Mouse (Mus musculus) thymus, adult 2 months (tissue): ENCODE measurements around the gene Arhgef6. TPM values are rescaled to one million over a fixed set of nuclear protein-coding genes. Genes with fewer than 3 reads are reported as not detected.

ENCODE experiments used
- DNase-seq: peaks from one replicate; pipeline ENCODE4 v3.0.0; 2021
- H3K27ac ChIP-seq: fragments of 200-500 bp; 2 replicates; pipeline ENCODE4 v1.5.1; 2012; ENCODE audit warnings: low read length, control low read depth; ENCODE audit not compliant: control insufficient read depth, insufficient read depth
- H3K27me3 ChIP-seq: fragments of 200-500 bp; 2 replicates; pipeline ENCODE4 v1.6.1; 2012; ENCODE audit warnings: mild to moderate bottlenecking, low read length, moderate library complexity, mixed read lengths; ENCODE audit not compliant: control insufficient read depth, insufficient read depth
- H3K36me3 ChIP-seq: fragments of 200-500 bp; 2 replicates; pipeline ENCODE4 v1.6.1; 2012; ENCODE audit warnings: mild to moderate bottlenecking, low read length, moderate library complexity; ENCODE audit not compliant: control insufficient read depth, insufficient read depth
- H3K4me1 ChIP-seq: fragments of 200-500 bp; replicated peaks from 2 replicates; pipeline ENCODE4 v1.6.1; 2012; ENCODE audit warnings: low read length; ENCODE audit not compliant: control insufficient read depth, insufficient read depth
- H3K4me3 ChIP-seq: fragments of 200-500 bp; 2 replicates; pipeline ENCODE4 v1.5.1; 2012; ENCODE audit warnings: mild to moderate bottlenecking, low read length, control low read depth, moderate library complexity; ENCODE audit not compliant: control insufficient read depth, insufficient read depth
- CTCF ChIP-seq: fragments of 200-500 bp; IDR thresholded peaks from 2 replicates; pipeline ENCODE4 v1.5.1; 2012; ENCODE audit warnings: mild to moderate bottlenecking, control low read depth, low read length, moderate library complexity, borderline replicate concordance; ENCODE audit not compliant: control insufficient read depth, poor library complexity, insufficient read depth; ENCODE audit errors: extremely low read depth
- POLR2A ChIP-seq: fragments of 200-500 bp; IDR thresholded peaks from 2 replicates; pipeline ENCODE4 v1.6.1; 2012; ENCODE audit warnings: mild to moderate bottlenecking, low read length, control low read depth, moderate library complexity; ENCODE audit not compliant: control insufficient read depth, poor library complexity, insufficient read depth; ENCODE audit errors: extremely low read depth
- WGBS: fragments of 180-500 bp; shearing (Covaris S2); methylation state at CpG from one replicate; pipeline ENCODE4 v1.1.7; 2018; 5-methylcytosine and 5-hydroxymethylcytosine counted together
- polyA plus RNA-seq: library from polyadenylated mRNA; depleted of rRNA; stranded (reverse); fragments of >200 nt; gene quantifications from 2 replicates; pipeline ENCODE4 v1.2.3, GENCODE M21; 2012

The Arhgef6 gene
- polyA plus RNA-seq, 1 experiment: 78.3 TPM

DNA sequence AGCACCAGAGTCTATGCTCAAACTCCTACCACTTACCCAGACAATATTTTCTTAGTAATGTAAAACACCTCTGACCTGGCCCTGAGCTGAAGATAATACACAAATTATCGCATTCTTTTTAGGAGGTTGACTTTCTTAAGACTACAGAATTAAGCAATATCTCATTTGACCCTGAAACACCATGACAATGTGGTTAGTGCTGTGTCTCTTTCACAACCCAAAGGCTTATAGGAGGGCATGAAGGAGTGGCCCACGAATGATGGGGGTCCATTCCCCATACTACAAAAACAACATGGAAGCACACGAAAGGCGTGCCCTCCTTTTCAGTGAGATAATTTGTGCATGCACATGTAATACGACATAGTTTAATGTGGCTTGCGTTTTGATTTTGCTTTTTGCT is 3.2 kb downstream of the Arhgef6 start:
- WGBS: 95% methylated on average over 6 of the region's 6 CpGs
- DNase-seq: no peak
- Histone ChIP-seq H3K27ac (no peak overlapping the region), H3K36me3 (0 out of 2 replicates have a peak, but pooled peaks cover 5% of the 10 kb centered on the region), H3K27me3 (no peaks in the 10 kb centered on the region), H3K4me1 (peaks cover 7% of the 10 kb centered on the region), H3K4me3 (no peak overlapping the region)
- TF ChIP-seq CTCF (no peak), POLR2A (no peak)

DNA sequence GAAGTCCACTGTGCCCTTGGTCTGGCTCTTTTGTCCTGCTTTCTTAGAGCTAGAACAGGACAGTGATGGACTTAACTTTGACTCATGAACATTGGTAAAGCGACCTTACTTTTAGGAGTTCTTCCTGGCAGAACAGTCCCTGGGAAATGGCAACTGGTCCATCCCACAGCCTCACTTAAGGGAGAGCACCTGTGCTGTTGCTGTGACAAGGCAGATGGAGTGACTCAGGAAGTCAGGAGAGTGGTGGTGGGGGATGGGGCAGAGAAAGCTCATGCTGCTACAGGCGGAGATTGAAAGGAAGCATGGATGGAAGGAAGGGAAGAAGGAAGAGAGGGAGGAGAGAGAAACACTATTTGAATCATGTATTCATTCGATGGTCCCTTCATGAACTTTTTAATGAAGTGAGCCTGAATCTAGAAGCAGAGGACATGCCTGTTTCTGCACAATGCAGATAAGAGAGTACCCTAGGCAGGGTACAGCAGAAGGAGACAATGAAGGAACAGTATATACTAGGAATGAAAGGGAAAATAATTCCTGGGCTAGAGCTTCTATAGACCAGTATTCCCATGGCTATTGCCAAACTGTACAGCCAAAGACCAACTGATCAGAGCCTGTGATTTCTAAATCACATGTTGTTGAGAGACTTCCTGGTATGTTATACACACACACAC is 10.7 kb downstream of the Arhgef6 start:
- Histone ChIP-seq H3K27ac (no peak overlapping the region), H3K36me3 (no peaks in the 10 kb centered on the region), H3K27me3 (no peaks in the 10 kb centered on the region), H3K4me1 (peaks cover 11% of the 10 kb centered on the region), H3K4me3 (no peak overlapping the region)
- WGBS: 76% methylated on average over 3 of the region's 3 CpGs
- TF ChIP-seq CTCF (no peak), POLR2A (no peak)
- DNase-seq: peak; percentile 31

DNA sequence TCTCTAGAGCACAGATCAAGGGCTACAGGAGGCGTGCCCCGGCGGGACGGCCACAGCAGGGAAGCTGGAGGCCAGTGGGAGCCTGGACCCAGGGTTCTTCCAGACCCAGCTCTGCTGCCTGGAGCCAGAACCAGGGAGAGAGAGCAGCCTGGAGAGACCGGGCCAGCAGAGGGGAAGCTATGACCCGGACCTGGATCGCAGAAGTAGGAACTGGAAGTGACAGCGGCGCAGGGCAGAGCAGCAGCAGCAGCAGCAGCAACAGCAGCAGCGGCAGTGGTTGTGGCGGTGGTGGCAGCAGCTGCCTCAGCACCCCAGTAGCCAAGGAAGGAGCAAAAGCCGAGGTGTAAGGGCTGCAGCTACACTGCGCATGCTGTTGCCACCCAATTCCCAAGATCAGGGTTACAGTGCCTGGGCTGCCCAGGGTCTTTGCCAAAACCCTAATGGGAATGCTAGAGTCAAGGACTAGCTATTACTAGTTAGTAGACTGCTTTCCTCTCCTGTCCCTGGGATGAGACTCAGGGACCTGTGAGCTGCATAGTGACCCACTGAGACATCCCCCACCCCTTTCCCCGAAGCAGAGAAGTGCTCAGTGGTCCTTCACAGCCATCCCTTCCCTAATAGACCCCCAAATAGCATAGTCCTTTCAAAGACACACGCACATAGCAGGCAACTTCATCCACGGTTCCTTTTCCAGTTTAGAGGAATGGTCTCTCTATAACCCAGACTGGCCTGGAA is 11.9 kb downstream of the Arhgef6 start:
- peak overlapping the region; percentile 87 for H3K4me3 ChIP-seq
- peak; percentile 49 for DNase-seq
- WGBS: 19% methylated on average over 16 of the region's 16 CpGs
- TF ChIP-seq POLR2A (no peak), CTCF (no peak)
- H3K36me3 ChIP-seq: no peaks in the 10 kb centered on the region
- no peaks in the 10 kb centered on the region for H3K27me3 ChIP-seq
- H3K4me1 ChIP-seq: peaks cover 11% of the 10 kb centered on the region
- H3K27ac ChIP-seq: no peak overlapping the region

DNA sequence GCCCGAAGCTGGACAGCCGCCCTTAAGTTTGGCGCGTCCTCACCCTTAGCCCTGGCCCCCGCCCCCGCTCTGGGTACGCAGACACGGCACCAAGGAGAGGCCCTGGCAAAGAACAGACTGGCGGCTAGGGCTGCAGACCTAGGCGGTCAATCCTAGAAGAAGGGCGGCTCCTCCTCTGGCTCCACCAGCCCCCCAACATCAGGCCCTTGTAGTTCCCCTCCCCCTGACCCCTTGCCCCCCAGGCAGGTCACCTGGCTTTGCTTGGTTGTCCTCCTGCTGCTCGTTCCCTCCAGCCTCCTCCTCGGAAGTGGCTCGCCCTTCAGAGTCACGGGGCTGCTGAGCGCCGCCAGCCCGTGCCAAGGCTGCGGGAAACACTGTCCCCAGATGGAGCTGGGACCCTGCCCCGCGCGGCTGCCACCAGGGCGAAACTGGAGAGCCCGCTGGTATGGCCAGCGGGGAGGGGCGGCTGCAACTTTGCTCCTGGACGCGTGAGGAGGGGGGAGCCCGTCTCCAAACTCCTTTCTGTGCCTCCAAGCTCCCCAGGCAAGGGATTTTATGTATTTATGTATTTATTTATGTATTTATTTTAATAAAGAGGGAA is 12.6 kb downstream of the Arhgef6 start:
- Histone ChIP-seq H3K4me3 (peak overlapping the region; percentile 87), H3K27ac (no peak overlapping the region), H3K27me3 (no peaks in the 10 kb centered on the region), H3K4me1 (peaks cover 11% of the 10 kb centered on the region), H3K36me3 (no peaks in the 10 kb centered on the region)
- TF ChIP-seq POLR2A: no peak
- no peak for TF ChIP-seq CTCF
- 5% methylated on average over 17 of the region's 29 CpGs for WGBS
- DNase-seq: peak; percentile 19

DNA sequence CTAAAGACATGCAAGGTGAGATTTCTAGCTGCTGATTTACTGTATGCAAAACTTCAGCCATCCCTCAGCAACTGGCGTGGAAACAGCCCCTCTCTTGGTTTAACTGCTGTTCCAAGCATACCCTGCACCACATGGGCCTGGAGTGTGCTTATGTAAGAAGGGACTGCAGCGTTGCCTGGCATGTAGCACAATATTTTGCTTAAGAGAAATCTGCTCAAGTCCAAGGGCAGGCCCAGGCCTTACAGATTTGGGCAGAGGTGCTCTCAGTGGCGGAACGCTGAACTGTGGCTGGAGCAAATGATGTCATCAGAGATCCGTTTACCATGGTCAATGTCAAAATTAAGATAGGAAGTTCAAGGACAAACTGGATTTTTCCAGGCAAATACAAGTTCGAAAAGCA is 13.6 kb downstream of the Arhgef6 start:
- DNase-seq: no peak

DNA sequence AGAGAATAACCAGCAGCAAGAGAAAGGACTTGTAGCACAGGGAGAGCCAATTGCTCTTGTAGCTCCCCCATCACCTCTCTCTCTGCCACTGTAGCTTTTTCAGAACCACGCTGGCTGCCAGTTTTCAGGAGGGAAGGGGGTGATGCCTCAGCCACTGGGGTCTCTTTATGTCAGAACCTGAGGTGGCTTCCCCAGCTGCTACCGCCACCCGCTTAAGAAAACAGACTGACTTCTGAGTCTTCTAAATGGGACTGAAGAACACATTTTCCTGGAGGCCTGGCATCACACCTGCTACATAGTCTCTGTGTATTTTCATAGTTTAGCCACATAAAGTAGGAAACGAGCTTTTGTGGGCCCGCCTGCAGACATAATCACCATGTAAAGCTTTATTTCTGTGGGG is 26.5 kb downstream of the Arhgef6 start:
- no peak for TF ChIP-seq CTCF
- no peak for TF ChIP-seq POLR2A
- peak overlapping the region; percentile 96 for H3K27ac ChIP-seq
- 9% methylated on average over 5 of the region's 5 CpGs for WGBS
- H3K4me3 ChIP-seq: no peak overlapping the region
- peak; percentile 48 for DNase-seq
- H3K4me1 ChIP-seq: peaks cover 22% of the 10 kb centered on the region
- H3K27me3 ChIP-seq: no peaks in the 10 kb centered on the region
- no peaks in the 10 kb centered on the region for H3K36me3 ChIP-seq

More for the DNA sequence above, 13.6 kb downstream of the Arhgef6 start:
- H3K4me1 ChIP-seq: peaks cover 11% of the 10 kb centered on the region
- WGBS: 88% methylated on average over 6 of the region's 6 CpGs
- TF ChIP-seq CTCF: no peak
- no peak for TF ChIP-seq POLR2A
- no peak overlapping the region for H3K4me3 ChIP-seq
- no peak overlapping the region for H3K27ac ChIP-seq
- no peaks in the 10 kb centered on the region for H3K27me3 ChIP-seq
- H3K36me3 ChIP-seq: no peaks in the 10 kb centered on the region

DNA sequence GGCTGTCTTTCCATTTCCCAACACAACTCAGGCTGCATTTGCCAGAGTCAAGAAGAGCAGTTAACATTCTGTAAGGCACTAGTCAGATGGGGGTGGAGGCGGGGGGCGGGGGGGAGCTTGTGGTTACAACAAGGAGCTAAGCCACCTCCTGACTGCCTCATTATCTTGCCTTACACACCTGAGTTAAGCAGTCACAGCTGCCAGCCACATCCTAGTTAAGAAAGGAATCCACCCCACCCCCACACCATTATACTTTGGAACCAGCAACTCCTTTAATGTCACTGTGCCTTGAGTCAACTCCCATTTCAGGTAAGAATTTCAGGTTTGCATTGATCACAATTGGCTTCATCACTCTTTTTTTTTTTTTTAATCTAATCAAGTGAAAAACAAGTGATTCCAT is 28.5 kb downstream of the Arhgef6 start:
- H3K36me3 ChIP-seq: no peaks in the 10 kb centered on the region
- peak overlapping the region; percentile 78; the same call in 1 of the 2 replicates for H3K27ac ChIP-seq
- 20% methylated on average over 1 of the region's 2 CpGs for WGBS
- peak; percentile 60 for DNase-seq
- no peaks in the 10 kb centered on the region for H3K27me3 ChIP-seq
- peaks cover 25% of the 10 kb centered on the region for H3K4me1 ChIP-seq
- no peak overlapping the region for H3K4me3 ChIP-seq
- no peak for TF ChIP-seq POLR2A
- TF ChIP-seq CTCF: no peak
